Mouse (Mus musculus) frontal cortex, postnatal 36 days (tissue): ENCODE data around the gene E130114P18Rik.
A peak's percentile ranks its signal among the peaks of the same experiment; 100 is the strongest.

Source experiments
- DNase-seq, 2 experiments: peaks; one replicate each; pipeline ENCODE4 v3.0.0; 2022; ENCODE audit warnings: low spot score in 2 of 2

E130114P18Rik gene

DNA sequence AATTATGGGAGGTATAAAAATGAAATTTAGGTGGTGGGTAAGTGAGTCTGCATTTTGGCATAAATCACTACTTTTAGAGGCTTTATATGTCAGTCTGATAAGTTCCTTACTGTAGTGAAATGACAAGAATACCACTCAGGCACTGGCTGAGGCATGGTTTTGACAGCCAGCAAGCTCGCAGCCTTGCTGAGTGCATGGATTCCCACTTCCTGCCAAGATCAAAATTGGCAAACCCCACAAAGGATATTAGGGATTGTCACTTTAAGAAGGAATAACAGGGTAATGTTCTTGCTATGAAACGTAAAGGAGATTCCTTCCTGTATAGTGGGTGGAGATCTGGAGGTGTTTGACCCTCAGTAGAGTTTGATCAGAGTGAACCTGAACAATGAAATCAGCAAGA is 27.4 kb upstream of the E130114P18Rik start:
- DNase-seq: no peak

DNA sequence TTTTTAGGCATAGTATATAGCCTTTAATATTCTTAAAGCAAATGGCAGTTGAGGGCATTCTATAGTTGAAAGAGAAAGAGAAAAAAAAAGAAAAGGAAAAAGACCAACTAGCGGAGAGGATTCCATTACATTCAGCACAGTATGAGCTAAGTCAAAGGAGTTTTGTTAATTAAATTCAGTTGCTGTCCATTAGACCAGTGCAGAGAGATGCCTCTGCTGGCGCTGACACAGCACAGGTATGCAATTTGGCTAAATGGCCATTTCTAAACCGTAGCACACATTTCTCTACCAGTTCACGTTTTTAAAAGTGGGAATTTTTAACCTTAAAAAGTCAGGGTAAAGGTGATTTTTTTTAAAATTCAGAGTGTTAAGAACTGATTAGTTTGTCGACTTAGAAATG is 26.8 kb upstream of the E130114P18Rik start:
- DNase-seq: no peak

DNA sequence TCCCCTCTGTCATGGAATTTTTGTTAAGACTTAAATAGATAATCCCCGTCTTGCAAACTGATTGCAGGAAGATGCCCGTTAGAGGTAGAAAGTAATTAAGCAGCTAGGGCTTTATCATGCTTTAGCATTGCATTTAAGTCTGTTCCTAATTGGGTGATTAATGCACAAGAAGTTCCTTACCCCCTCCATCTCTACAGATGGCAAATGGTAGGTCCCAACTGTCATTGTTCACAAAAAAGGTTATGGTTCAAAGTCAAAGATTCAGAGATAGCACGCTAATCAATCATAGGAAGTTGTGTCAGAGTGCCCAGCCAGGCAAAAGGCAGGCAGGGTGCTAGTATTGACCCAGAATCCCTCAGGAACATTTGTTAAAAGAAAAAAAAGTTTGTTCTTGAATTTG is 25.9 kb upstream of the E130114P18Rik start:
- DNase-seq: no peak

DNA sequence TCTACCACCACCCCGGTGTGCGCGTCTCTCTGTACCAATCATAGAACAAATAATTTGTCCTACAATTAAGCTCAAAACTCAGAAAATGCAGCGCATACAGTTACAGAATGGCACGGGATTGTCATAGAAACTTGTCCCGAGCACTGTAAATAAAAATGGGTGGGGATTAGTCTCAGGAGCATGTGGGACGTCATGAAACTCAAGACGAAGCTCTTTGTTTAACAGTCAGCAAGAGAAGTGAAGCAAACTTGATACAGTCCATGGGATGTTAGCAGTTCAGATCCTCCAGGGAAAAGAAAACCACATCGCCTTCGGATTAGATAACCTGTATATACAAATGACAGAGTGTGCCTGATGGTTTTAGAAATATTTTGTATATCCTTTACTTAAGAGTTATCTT is 18.6 kb upstream of the E130114P18Rik start:
- no peak for DNase-seq

DNA sequence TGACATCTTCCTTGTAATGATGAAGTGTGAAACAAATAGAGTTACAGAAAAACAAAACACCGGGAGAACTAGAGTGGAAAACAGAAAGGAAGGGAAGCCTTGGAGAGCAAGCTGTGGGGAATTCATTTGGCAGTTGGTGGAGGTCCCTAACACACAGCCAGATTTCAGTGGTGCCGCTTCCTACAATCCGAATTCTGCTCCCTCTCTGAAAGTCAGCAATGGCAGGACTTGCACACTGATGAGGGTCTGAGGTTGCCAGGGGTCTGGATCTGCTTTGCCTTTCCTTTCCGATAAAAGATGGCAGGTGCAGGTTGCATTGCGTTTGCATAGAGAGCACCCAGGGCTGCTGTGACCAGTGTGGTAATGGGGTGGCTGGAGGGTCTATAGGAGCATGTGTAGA is 18.1 kb upstream of the E130114P18Rik start:
- no peak for DNase-seq

DNA sequence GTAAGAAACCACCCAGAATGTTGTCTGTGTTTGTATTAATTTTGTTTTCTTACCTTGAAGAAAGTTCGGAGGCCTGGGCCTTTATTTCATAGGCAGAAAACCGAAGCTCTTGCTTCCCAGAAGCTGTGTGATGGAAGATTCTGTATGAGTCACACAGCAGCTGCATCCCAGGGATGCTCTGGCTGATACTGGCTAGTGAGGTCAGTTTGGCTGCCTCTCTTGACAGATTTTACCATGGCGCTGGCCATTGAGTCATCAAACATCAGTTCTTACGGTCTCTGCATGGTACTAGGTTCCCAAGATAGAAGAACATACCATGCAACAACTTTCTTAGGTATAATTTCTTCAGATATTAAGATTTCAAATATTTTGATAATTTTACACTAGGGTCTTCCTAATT is 17.0 kb upstream of the E130114P18Rik start:
- no peak for DNase-seq

DNA sequence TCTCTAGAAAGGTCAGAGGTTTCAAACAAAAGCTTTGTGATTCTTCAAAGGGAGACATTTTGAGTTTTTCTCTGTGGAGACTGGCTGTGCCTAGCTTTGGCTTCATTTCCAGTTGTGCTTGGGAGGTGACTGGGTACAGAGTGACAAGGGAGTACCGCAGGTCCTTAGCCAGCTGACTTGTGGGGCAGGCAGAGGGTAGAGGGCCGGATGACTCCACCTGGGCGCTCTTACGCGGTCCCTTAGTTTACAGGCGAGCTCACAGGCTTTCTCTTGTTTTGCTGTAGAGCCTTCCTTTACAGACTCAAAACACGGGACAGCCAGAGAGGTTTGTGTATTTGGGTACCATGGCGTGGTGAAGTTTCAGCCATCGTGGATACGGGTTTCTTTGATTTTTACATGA is 16.1 kb upstream of the E130114P18Rik start:
- no peak for DNase-seq

DNA sequence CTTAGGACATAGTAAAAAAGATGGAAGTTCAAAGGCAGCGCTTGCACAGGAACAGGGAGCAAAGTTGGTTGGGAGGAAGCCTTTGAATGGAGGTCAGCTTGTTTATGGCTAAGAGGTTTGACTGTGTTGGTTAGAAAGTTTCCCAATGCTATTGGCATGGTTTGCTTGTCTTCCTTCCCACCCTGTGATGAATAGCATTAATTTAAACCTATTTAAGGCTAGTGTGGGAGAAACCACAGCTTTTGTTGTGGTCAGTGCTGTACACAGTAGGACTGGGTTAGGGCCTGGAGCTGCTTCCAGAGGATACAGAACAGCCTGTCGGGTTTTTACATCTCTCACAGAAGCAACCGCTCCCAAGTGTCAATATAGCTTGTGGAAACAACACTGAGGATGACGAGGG is 10.7 kb upstream of the E130114P18Rik start:
- DNase-seq: no peak

DNA sequence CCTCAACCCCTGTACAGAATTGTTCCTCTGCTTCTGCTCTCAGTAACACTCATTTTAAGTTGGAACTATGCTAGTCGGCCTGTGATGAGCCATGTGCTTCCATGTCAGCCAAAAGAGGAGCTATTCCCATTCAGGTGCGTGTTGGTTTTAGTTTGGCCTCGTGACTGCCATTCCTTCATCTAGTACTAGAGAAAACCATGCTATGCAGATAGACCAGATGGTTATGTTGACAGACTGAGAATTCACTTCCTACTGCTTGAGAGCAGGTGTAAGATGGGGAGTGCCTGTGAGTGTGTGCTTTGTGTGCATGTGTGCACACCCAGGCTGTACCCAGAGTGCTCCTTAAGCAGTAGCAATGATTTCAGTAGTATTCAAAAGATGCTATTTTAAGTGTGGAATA is 9.6 kb upstream of the E130114P18Rik start:
- peak in 1 of 2 experiments; percentile 62 for DNase-seq

DNA sequence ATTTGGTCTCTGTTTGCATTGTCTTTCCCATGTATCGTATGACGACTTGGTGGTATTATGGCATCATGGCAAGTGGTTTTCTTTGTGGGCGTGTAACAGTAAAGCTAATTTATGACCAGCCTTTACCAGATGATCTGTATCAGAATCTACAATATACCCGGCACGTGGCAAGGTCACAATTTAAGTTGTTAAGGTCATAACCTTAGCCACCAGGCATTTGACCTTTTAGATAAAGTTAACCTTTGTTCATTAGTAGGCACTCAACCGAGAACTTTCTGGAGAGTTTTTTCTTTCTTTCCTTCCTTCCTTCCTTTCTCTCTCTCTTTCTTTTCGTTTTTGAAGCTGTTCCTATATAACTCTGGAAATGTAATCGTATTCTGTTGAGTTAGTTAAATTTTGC is 8.7 kb upstream of the E130114P18Rik start:
- no peak for DNase-seq

DNA sequence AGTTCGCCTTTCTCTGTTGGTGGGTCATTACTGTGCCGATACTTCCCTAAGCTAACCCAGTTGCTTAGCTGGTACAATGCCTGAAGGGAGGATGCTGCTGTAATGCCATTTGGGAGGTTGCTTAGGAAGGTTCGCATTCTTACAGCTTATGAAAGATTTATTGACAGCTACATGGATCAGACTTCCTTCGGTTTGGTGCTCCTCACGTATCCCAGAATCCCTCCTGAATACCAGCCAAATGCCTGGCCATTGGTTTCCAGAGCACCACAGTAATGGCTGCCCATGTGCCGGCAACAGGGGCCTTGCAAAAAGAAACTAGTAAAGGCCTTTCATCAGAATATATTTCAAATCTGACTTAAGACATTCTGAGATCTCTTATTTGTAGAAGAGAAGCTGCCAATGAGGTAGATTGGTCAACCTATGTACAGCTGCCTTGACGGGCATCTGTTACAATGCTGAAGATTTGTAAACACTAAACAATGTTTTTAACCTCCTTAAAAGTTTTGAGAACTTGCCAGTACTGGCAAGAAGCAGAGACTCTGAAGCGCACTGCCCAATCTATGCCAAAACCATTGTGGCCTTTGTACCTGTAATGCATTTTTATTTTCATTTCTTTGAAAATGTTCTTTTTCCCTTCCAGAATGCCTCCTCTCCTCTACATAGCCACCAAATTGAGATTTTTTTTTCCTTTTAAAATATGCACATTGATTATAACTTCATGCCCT is 7.8 kb upstream of the E130114P18Rik start:
- no peak for DNase-seq

DNA sequence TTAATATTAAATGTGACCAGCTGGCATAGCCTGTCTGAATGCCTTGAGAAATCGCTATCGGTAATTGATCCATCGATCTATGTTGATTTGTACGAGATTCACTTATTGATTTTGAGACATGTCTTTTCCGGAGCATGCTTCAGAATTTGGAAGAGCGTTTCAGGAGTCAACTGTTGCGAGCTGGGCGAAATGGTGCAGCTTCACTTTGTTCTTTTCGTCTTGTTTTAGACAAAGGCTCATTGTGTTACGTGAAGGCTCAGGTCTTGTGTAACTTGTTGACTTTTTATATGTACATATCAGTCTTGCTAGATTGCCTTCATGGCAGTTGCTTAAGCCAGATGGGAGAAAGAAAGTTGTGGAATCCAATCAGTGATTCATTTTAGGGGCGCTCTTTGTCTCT is 6.4 kb upstream of the E130114P18Rik start:
- DNase-seq: no peak

DNA sequence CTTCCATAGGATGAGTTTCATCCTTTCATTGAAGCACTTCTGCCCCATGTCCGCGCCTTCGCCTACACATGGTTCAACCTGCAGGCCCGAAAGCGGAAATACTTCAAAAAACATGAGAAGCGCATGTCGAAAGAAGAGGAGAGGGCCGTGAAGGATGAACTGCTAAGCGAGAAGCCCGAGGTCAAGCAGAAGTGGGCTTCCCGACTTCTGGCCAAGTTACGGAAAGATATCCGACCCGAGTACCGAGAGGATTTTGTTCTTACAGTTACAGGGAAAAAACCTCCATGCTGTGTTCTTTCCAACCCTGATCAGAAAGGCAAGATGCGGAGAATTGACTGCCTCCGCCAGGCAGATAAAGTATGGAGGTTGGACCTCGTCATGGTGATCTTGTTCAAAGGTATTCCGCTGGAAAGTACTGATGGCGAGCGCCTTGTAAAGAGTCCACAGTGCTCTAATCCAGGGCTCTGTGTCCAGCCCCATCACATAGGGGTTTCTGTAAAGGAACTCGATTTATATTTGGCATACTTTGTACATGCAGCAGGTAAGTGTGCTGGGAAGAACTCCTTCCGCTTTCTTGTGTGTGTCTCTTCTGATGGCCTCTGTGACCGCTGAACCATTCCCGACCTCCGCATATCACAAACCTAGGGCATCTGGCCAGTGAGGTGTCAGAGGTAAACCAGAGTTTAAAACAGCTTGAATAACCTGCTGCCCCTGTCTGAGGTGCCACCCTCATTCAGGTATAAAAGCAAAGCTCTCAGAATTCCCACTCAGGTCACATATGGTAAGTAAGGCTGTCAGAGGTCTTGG is 5.4 kb upstream of the E130114P18Rik start:
- no peak for DNase-seq

DNA sequence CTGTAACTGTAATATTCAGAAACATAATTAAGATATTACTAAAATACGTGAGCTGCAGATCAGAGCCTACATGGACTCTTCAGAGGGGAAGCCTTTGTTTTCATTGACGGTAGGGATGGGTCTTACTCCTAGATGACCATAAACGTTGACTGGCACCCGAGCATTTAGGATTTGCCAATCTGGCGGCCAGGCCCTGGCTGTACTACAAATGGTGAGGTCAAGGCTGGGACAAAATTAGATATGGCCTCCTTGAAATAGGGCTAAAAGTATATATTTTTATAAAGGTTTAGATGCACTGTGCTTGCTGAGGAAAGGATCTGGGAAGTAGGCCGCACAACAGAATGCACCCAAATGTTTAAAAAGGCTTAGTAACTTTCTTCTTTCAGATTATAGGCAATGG is 4.6 kb upstream of the E130114P18Rik start:
- no peak for DNase-seq

DNA sequence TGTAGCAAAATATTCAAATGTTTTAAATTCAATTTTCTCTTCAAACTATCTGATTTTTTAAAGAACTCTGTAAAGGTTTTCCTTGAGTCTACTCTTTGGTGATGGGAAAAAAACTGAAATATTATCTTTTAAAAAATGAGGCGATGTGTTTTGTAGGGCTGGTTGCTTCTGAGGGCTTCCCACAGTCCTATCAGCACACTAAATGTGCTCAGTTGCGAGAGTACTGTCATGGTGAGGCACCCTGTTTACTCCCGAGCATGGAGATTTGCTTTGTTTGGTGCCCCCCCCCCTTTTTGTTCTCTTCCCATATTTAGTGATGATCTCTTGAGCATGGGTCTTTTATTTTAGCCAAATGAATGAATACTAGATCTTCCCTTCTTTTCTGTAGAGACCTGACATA is 4.2 kb upstream of the E130114P18Rik start:
- no peak for DNase-seq

DNA sequence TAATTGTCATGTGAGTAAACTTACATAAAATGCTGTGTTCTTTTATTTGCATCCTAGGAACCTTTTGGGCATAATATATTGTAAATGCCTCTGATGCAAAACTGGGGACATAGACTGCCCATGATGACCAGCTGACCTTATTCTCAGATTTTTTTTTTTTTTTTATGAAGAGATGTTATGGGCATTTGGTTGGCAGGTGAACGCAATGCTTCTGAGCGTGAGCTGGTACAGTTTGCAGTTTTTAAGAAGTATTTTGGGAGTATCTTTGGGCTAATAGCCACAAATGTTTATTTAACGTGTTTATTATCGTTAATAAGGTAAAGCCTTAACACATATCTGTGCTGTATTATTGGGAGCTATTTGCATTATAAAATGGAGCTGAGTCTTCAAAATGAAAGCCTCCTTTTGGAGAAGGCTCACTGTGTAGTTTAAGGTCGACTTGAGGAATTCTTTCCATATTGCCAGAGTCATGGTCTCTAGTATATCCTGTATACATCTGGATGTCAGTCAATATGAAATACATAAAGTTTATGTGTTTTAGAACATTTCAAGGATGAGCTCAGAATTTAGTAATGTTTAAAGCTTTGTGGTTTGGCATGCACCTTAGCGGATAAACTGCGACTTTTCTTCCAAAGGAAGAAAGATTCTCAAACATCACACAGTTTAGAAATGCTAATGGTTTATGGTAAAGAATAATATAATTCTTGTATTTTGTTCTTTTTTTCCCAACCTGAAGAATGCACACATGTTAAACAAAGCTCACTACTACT is 3.0 kb upstream of the E130114P18Rik start:
- DNase-seq: no peak

DNA sequence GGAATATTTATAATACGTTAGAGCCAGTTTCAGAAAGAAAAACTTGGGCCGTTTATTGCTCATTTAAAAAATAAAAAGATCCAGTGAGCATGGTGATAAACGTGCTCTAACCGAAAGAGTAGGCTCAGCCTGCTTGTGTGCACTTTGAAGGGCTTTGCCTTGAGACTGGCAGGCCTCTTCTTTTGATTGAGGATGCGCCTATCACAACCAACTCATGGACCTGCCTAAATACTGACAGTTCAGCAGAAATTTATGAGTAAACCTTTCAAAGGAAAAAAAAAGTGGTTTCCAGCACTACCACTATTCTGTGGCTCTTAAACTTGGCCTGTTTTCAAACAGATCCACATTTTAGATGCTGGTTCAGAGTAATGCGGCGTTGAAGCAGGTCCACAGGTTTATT is 2.1 kb upstream of the E130114P18Rik start:
- DNase-seq: no peak

DNA sequence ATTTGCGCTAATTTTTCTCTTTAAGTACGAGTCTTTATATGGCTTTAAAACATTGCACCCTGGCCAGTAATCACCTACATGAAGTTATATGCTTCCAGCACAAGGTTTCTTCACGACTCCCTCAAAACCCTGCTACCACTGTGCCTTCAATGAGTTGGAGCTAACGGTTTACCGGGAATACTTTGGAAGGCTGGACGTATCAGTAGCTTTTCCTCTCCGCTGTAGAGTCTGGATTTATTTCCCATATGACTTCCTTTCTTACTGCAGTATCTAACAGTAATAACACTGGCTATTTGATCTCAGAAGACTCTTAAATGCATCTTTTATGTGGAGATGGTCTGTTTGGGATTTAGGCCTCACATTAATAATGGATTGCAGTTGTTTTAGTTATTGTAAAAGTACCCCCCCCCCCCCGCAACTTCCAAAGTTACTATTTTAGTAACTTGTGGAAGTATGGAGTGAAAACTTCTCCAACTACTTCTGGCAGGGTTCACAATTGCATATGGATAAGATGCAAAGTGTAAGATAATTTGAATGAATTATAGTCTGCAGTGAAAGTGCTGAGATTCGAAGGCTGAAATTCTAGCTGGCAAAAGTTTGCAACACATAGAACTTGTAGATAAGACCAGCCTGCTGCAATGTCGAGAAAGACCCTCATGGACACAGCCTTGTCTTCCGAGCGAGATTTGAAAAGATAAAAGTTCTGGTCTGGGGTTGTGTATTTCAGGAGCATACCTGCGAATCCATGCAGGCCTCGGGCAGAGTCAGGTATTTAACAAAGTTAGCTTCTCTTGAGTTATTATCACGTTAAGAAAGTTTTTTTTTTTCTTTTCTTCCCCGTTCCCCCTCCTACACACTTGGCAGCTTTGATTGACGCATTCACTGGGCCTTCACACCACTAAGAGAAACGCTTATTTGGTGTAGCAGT is 1.4 kb upstream of the E130114P18Rik start:
- DNase-seq: no peak

DNA sequence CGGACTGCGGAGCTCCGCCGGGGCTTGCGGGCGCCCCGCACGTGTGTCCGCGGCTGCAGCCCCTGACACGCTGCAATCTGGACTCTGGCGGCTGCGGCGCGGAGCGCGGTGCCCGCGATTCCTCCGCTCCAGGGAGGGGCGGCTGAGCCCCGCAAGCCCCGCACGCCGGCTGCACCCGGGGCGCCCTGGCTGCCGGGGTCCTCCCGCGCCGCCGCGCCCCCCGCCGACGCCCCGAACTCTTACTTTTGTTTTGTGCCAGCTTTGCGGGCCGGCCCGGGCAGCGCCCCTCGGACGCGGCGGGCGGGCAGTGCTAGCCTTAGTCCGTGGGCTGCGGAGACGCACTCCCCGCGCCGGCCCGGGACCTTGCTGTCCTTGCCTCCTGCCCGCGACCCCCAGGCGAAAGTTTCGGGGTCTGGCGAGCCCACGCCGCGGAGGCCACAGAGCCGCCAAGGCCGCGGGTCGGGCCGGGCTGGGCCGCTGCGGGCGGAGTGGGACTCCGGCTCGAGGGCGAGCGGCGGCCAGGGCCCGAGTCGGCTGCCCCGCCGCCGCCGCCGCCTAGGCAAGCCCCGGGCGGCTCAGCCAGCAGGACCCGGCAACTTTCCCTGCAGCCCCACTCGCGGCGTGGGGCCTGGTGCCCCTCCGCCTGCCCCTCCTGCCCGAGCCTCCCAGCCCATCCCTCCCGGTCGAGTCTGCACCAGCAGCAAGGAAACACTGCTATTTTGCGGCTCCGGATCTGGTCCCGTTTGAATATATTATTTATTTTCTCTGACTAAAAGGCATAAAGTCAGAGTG is 529 bp upstream of the E130114P18Rik start:
- DNase-seq: no peak

DNA sequence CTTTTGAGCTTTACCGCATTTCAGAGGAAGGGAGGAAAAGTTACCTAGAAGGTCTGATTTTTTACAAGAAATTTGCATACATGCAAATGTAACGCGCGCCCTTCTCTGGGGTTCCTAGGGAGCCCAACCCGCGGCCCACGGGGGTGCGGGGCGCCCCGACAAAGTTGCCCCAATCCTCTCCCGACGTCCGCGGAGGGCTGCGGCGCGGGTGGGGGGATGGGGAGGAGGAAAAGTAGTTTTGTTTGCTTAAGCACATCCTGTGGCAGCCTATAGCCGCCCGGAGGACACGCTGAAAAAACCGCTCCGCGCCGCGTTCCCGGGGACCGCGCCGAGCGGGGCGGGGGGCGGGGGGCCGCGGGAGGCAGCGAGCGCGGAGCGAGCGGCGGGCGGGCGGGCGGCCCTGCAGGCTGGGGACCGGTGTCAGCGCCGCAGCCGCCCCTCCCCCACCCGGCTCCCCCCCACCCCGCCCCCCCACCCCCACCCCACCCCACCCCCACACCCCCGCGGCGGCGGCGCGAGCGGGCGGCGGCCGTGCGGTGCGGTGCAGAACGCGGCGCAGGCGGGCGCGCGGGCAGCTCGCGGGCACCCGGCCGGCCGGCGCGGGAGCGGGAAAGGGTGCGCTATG is 685 bp downstream of the E130114P18Rik start:
- peak; percentile 42 to 47 for DNase-seq
